Mouse (Mus musculus) small intestine, adult 2 months (tissue): ENCODE results near the gene Apold1.

ENCODE experiments used
- CTCF ChIP-seq: fragments of 200-500 bp; IDR thresholded peaks from 2 replicates; pipeline ENCODE4 v1.5.1; 2012; ENCODE audit warnings: low read depth, mild to moderate bottlenecking, control low read depth, inconsistent platforms, low read length, moderate library complexity, mixed read lengths; ENCODE audit not compliant: insufficient replicate concordance, insufficient read length; ENCODE audit errors: extremely low read depth
- POLR2A ChIP-seq: fragments of 200-500 bp; IDR thresholded peaks from 2 replicates; pipeline ENCODE4 v1.6.1; 2012; ENCODE audit warnings: low read depth, mild to moderate bottlenecking, control low read depth, inconsistent platforms, low read length, moderate library complexity

DNA sequence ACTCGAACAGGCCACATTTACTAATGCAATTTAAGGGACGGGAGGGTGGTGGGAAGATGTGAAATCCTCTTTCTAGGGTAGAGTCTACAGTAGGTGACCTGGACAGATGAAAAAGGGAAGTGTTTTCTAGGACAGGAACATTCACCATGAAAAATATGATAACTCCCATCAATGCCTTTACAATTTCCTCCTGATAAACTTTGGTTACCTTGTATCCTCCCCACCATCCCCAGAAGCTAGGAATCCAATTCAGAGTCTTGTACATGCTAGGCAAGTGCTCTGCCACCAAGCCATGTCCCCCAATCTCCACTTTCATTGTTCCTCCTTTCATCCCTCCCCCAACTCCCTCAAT lies 48.3 kb upstream of the Apold1 start:
- TF ChIP-seq CTCF (no peak), POLR2A (no peak)
